Mouse (Mus musculus) retina, postnatal 1 day (tissue): Measurements from ENCODE around the gene Nlgn1.
"Not testable (repeated sequence)": the region's sequence is repeated elsewhere in the genome, so short reads cannot be mapped to it uniquely, and the experiment has no call there.

Experiments
- DNase-seq: peaks from one replicate; pipeline ENCODE4 v3.0.0-alpha.2; 2012

The Nlgn1 gene

DNA sequence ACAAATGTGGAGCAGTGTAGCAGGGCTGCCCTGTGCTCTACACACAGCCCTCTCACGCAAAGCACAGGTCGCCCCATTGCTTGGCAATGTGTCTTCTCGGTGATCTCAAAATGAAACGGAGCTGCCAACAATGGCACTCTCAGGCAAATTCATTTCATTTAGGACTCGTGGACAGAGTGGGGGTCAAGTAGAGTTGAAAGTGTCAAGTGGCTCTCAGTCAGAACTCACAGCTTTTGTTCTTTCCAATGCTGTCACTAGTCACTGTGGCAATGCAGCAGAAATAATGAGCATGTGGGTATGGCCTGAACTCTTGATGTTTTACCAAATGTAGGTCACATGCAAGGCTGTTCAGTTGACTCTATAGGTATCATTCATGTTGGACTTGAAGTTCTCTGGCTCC lies 756.7 kb downstream of the Nlgn1 start:
- DNase-seq, result peak; percentile 56

DNA sequence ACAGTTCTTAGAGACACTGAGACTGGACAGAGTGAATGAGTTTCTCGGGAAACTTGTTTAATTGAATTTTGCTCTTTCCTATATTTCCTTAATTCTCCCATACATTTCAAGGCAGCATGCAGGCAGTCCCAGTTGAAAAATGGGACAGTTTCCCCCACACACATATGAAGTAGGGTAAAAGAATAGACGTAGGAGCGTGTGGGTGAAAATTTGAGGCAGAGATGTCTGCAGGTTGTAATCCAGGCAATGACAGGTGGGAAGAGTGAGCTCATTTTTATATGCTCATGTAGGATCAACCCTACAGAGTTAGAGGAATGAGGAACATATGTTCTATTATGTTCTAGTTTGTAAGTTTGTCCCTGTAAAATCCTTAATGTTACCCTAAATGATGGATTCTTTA lies 757.4 kb downstream of the Nlgn1 start:
- no peak for DNase-seq

DNA sequence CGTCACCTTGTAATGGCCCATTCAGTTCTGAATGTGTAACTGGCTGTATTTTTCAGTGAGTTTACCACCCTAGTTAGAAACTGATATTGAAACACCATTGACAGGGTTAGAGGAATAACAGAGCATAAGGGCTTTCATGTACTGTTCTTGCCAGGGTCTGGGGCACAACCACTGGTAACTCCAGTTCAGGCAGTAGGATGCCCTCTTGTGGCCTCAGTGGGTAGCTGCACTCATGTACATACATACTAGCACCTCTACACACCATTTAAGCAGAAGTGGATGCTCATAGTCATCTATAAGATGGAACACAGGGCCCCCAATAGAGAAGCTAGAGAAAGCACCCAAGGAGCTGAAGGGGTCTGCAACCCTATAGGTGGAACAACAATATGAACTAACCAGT lies 773.7 kb downstream of the Nlgn1 start:
- not testable (repeated sequence) for DNase-seq

DNA sequence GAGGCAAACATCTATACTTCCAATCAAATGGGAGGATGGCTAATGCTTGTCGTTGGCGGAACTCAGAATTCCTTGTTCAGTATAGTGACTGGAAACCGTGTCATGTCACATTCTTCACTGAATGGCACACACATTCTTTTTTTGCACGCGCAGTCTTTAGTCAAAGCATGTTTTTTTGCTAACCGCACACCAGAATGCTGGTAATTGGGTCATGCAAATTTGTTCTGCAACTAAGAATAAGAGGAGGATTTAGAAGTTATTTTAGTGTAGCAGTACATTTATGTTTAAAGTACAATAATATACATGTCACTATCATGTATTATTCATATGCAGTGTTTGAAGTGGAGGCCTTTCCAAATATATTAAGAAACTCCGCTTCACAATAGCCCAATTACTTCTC lies 783.2 kb downstream of the Nlgn1 start:
- not testable (repeated sequence) for DNase-seq

DNA sequence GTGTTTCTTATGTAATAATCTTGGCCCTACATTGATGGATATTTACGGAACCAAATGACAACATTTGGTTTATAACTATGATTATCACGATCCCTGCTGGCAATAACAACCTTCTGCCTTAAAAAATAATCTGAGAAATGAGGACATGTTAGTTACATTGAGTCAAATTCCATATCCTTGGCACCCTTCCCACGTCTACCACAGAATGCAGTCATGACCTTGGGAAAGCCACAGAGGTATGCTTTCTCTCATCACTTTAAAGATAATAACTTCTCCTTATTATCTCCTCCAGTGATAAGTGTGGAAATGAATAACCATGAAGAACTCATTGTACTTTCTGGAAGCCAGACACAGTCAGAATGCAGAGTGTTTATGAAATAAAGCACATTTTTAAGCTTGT lies 808.0 kb downstream of the Nlgn1 start:
- DNase-seq, result not testable (repeated sequence)

DNA sequence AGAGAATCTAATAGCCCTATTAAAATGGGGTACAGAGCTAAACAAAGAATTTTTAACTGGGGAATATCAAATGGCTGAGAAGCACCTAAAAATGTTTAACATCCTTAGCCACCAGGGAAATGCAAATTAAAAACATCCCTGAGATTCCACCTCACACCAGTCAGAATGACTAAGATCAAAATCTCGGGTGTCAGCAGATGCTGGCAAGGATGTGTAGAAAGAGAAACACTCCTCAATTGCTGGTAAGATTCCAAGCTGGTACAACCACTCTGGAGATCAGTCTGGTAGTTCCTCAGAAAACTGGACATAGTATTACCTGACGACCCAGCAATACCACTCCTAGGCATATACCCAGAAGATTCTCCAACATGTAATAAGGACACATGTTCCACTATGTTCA lies 869.2 kb downstream of the Nlgn1 start:
- no peak for DNase-seq

DNA sequence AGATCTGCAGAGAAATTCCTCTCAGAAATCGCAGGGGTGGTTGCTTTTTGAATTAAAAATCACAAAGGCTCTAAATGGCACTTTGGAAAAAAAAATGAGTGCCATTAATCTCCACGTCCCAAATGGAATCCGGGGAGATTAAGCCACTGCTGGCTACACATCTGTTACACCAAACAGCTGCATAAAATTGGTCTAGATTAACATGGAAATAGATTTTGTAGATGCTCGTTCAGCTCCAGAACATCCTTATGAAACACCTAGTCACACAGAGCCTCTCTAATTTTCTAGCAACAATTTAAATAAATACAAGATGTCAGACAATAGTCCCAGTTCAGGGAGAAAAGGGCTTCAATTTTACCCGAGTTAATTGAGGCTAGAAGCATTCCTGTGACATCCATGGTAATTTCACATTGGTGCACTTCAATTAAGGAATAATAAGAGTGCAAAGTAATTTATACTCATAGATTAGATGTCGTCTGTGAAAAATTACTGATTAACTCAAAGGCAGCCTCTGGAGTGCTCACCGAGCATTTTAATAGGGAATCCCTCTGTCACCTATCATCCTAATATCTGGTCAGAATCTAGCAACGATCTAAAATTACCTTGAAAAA lies 875.9 kb downstream of the Nlgn1 start:
- DNase-seq, result no peak

DNA sequence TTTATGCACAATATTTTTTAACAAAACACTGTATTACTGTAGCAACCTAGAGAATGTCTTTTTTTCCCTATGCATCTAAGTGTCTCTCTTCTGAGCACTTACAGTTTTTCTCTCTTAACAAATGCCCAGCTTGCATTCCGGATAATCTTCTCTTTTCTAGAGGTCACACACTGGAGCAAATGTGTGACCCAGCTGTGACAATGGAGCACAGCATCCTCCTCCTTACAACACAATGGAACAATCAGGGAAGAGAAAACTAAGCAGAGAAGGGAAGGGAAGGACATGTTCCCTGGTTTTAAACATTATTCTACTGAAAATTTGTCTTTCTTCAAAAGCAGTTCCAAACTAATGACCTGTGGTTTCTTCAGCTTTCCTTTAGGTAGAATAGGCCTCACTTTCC lies 879.9 kb downstream of the Nlgn1 start:
- no peak for DNase-seq

DNA sequence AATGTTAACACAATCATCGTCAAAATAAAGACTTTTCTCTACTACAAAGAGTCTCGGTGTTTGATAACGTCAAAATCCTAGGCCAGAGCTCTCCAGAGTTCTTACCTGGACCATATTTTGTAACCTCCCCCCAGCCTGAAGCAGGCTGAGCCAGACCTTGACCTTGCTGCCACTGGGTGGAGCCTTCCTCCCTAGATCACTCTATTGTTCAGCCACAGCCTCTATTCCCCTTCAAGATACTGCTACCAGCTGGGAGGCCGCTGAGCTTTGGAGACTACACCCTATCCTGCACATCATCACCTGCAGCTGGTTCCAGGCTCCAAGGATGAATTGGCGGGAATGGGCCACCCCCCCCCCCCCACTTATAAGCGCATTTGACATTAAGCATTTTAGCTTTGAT lies 881.8 kb downstream of the Nlgn1 start:
- DNase-seq, result no peak

DNA sequence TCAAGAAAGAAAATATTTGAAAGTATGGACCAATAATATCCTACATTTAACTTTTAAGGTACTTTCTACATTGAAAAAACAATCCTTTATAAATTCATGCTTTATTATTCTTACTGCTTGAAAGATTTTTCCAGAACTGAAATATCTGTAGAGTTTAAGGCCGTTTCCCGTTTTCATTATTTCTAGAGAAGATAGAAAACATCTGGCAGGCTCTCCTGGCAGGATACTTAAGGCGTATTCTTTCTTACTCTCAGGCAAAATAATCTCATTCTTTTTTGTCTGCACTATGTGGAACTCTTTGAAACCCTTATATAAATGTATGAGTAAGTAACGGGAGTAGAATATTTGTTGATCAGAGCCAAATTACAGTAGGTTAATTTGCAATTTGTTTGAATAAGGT lies 882.9 kb downstream of the Nlgn1 start:
- DNase-seq, result no peak

DNA sequence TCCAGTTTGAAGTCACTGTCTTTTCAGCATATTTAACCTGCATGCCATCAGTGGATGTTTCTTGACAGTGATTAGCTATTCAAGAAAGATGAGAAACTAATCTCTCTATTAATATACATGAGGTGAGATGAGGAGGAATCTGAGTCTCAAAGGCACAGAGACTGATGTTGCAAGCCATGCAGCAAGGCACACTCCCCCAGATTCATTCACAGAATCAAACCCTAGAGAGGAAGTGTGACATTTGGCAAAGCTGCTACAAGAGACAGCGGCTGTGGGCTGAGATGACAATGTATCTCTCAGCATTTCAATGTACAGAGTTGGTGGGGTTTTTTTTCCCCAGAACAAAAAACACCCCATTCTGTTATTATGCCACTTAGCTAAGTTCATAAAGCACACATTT lies 885.1 kb downstream of the Nlgn1 start:
- no peak for DNase-seq

DNA sequence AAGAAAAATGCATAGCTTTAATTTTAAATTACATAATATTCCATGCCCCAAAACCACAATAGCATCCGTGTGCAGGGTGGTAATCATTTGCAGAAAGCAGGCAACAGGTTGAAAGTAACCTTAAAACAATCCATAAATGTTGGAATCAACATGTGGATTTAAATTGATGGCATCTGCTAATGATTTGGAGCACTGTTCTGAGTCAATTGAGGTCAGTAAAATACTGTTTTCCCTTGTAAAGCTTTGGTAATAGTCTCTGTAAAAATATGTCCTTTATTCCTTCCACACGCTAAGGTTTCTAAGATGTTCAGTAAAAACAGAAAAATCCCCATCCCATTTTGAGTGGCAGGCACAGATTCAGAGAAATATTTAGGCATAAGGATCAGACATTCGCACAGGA lies 888.6 kb downstream of the Nlgn1 start:
- DNase-seq, result no peak

DNA sequence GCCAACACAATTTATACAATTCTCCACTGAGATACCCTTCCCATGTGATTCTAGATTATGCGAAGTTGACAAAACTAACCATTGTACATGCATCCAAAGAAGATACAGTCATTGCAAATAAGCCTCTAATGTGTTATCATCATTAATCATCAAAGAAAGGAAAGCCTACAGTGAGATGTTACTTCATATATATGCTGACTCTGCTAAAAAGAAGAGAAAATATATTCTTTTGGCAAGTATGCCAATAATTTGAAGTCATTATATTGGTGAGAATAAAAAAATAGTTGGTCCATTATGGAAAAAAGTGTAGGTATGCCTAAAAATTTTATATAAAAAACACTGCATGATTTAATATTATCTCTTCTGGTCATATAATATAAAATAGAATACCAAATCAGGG lies 889.6 kb downstream of the Nlgn1 start:
- no peak for DNase-seq

DNA sequence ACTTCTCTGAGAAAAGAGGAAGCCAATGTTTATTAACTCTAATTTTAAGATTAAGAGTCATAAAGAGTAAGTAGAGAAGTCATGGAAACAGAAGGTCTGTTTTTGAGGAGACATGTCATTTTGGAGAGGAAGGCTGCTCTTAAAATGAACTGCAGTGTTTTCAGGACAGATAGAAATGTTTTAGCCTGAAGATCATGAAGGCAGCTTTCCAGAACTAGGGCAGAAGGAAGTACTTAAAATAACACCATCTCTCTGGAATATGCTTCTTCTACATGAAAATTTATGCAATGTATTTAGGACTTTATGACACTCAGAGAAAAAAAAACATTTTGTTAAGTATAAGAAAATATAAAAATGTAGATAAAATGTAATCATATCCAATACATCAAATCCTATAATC lies 905.3 kb downstream of the Nlgn1 start:
- DNase-seq, result no peak

DNA sequence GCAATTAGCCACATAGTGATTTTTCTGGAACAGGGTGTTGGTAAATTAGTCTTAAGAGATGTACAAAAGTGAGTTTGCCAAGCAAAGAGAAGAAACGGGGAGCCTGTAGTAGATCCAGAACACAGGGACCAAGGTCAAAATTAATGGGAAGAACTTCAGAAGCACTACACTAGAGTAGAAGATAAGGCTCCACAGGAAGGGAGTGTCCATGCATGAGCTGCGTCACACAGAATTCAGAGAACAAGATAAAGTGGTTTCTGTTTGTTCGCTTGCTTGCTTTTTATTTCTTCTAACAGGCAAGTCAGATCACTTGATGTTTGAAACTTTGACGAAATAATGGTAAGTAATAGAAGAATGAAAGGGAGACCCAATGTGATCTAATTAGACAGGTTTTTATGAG lies 920.3 kb downstream of the Nlgn1 start:
- no peak for DNase-seq
